Mouse (Mus musculus) kidney, embryonic 15.5 days (tissue): ENCODE results near the gene Spindoc. TPM values are rescaled to one million over a fixed set of nuclear protein-coding genes. Genes with fewer than 3 reads are reported as not detected.

Experiments used
- microRNA-seq: library from miRNA; unstranded; fragments of <30 nt; microRNA quantifications from one replicate; pipeline ENCODE4, GENCODE M21; 2016
- polyA plus RNA-seq: library from polyadenylated mRNA; unstranded; fragments of >200 nt; fragmentation: Nextera tagmentation; extraction: Ambion mirVana; gene quantifications from 2 replicates; pipeline ENCODE4 v1.2.1, GENCODE M21; 2015

Gene Spindoc
- polyA plus RNA-seq, 1 experiment from 2014 or later = 33.9 TPM

Small RNA genes lying within 50 kb of the gene (microRNA-seq; reads per million reads assigned to microRNA genes)
- 1.6 reads per million, percentile 4 among the genes with 10 or more reads in this experiment for gene Mir6991

Other genes with a start within 250 kb of the Spindoc start
- gene Otub1, start 176.7 kb downstream of the Spindoc start, polyA plus RNA-seq = 206 and 224 TPM in 2 replicates
- 1,089 and 1,191 TPM in 2 replicates for gene Cox8a, start 165.4 kb downstream of the Spindoc start, polyA plus RNA-seq
- 74.6 and 75.3 TPM in 2 replicates for gene Naa40, start 141.8 kb downstream of the Spindoc start, polyA plus RNA-seq
- 15.9 and 16.0 TPM in 2 replicates for gene Rcor2, start 115.7 kb downstream of the Spindoc start, polyA plus RNA-seq
- 39.8 and 45.1 TPM in 2 replicates for gene Mark2, start 41.1 kb downstream of the Spindoc start, polyA plus RNA-seq
- 6.0 and 7.4 TPM in 2 replicates for gene 2700081O15Rik, start 34.6 kb upstream of the Spindoc start, polyA plus RNA-seq
- gene Rtn3, start 100.3 kb upstream of the Spindoc start, polyA plus RNA-seq = 157 TPM in 2 replicates
- 12.2 and 12.3 TPM in 2 replicates for gene Atl3, start 111.0 kb upstream of the Spindoc start, polyA plus RNA-seq
- 8.8 and 9.2 TPM in 2 replicates for gene Pla2g16, start 174.5 kb upstream of the Spindoc start, polyA plus RNA-seq
- 1.3 and 2.1 TPM in 2 replicates for gene Lgals12, start 224.2 kb upstream of the Spindoc start, polyA plus RNA-seq
- not detected in 2 replicates for gene Hrasls5, start 229.5 kb upstream of the Spindoc start, polyA plus RNA-seq